Mouse (Mus musculus) lung, postnatal 0 days (tissue): ENCODE data around the gene Pomt1.

Source experiments
- CTCF ChIP-seq: IDR thresholded peaks from 2 replicates; pipeline ENCODE4 v1.5.1; 2016; ENCODE audit warnings: antibody characterized with exemption, mild to moderate bottlenecking
- EP300 ChIP-seq: IDR thresholded peaks from 2 replicates; pipeline ENCODE4 v1.6.1; 2016; ENCODE audit warnings: antibody characterized with exemption, mild to moderate bottlenecking, control low read depth

DNA sequence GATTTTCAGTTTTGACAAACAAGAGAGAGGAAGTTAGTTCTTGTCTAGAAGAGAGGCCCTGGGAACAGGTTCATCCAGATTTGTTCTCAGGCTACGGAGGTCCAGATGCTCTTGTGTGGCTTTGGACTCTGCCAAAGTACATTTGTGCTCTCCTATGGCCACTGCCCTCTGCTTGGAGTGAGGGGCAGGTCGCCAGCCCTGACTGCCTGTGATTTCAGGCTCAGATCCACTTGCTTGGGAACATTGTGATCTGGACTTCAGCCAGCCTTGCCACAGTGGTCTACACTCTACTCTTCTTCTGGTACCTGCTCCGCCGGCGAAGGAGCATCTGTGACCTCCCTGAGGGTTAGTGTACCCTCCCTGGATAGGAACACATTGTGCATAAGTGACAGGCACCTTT, 16.3 kb downstream of the Pomt1 start:
- TF ChIP-seq EP300 (no peak), CTCF (no peak)
